Mouse (Mus musculus) neural tube, embryonic 13.5 days (tissue): Measurements from ENCODE around the gene Shroom3. TPM values are rescaled to one million over a fixed set of nuclear protein-coding genes. Genes with fewer than 3 reads are reported as not detected.

Experiments used
- ATAC-seq: fragments of 200-750 bp; cut with Nextera tagmentation; 2 replicates; pipeline ENCODE4 v1.8.0; 2017; ENCODE audit warnings: low read depth, mild to moderate bottlenecking, moderate TSS enrichment, moderate library complexity
- H3K27ac ChIP-seq: fragments of 300-500 bp; sonication (generic); replicated peaks from 2 replicates; pipeline ENCODE4 v1.5.1; 2015; ENCODE audit warnings: moderate library complexity, mild to moderate bottlenecking, inconsistent platforms
- H3K27me3 ChIP-seq: fragments of 300-500 bp; sonication (generic); 2 replicates; pipeline ENCODE4 v1.6.1; 2015; ENCODE audit warnings: mild to moderate bottlenecking, inconsistent platforms
- H3K36me3 ChIP-seq: fragments of 300-500 bp; sonication (generic); 2 replicates; pipeline ENCODE4 v1.6.1; 2015; ENCODE audit warnings: mild to moderate bottlenecking, inconsistent platforms
- H3K4me1 ChIP-seq: fragments of 300-500 bp; sonication (generic); replicated peaks from 2 replicates; pipeline ENCODE4 v1.6.1; 2015; ENCODE audit warnings: inconsistent platforms
- H3K4me2 ChIP-seq: fragments of 300-500 bp; sonication (generic); 2 replicates; pipeline ENCODE4 v1.6.1; 2015; ENCODE audit warnings: inconsistent platforms, mild to moderate bottlenecking, moderate library complexity
- H3K4me3 ChIP-seq: fragments of 300-500 bp; sonication (generic); 2 replicates; pipeline ENCODE4 v1.5.1; 2015; ENCODE audit warnings: mild to moderate bottlenecking, inconsistent platforms
- H3K9ac ChIP-seq: fragments of 300-500 bp; sonication (generic); 2 replicates; pipeline ENCODE4 v1.6.1; 2015; ENCODE audit warnings: moderate library complexity, mild to moderate bottlenecking, inconsistent platforms
- H3K9me3 ChIP-seq: fragments of 300-500 bp; sonication (generic); 2 replicates; pipeline ENCODE4 v1.6.1; 2016; ENCODE audit warnings: inconsistent platforms
- WGBS: fragments of 180-500 bp; shearing (Covaris S2); methylation state at CpG from one replicate; pipeline ENCODE4 v1.1.7; 2015; 5-methylcytosine and 5-hydroxymethylcytosine counted together
- polyA plus RNA-seq: library from polyadenylated mRNA; unstranded; fragments of >200 nt; fragmentation: Nextera tagmentation; extraction: Ambion mirVana; gene quantifications from 2 replicates; pipeline ENCODE4 v1.2.1, GENCODE M21; 2015

The Shroom3 gene
- polyA plus RNA-seq, 1 experiment from 2014 or later: 1.7 TPM

- Histone ChIP-seq H3K9me3 (no peaks in the 10 kb centered on the region), H3K4me1 (peaks cover 17% of the 10 kb centered on the region; the same call in 1 of the 2 replicates), H3K4me2 (no peak overlapping the region), H3K27ac (no peak overlapping the region), H3K36me3 (no peaks in the 10 kb centered on the region), H3K4me3 (no peak overlapping the region), H3K9ac (no peak overlapping the region), H3K27me3 (no peaks in the 10 kb centered on the region)
- WGBS: 82% methylated on average over 7 of the region's 7 CpGs
- no peak for ATAC-seq
Observed at GRCm38 (mm10) chr5:92933599-92934217, 250.5 kb downstream of the Shroom3 start.

GRCm38 (mm10) chr5:92934269-92934939 is 251.2 kb downstream of the Shroom3 start:
- no peaks in the 10 kb centered on the region for H3K27me3 ChIP-seq
- no peak overlapping the region for H3K9ac ChIP-seq
- ATAC-seq: no peak
- no peak overlapping the region for H3K4me3 ChIP-seq
- H3K4me1 ChIP-seq: peaks cover 17% of the 10 kb centered on the region; the same call in 1 of the 2 replicates
- H3K27ac ChIP-seq: no peak overlapping the region
- no peaks in the 10 kb centered on the region for H3K9me3 ChIP-seq
- H3K36me3 ChIP-seq: no peaks in the 10 kb centered on the region
- WGBS: 85% methylated on average over 7 of the region's 7 CpGs
- H3K4me2 ChIP-seq: no peak overlapping the region

GRCm38 (mm10) chr5:92935883-92936282 is 252.6 kb downstream of the Shroom3 start:
- Histone ChIP-seq H3K9ac (no peak overlapping the region), H3K9me3 (peaks cover 3% of the 10 kb centered on the region; the same call in 1 of the 2 replicates), H3K27ac (no peak overlapping the region), H3K36me3 (peaks cover 12% of the 10 kb centered on the region), H3K4me1 (peaks cover 17% of the 10 kb centered on the region; the same call in 1 of the 2 replicates), H3K4me2 (no peak overlapping the region), H3K4me3 (no peak overlapping the region), H3K27me3 (no peaks in the 10 kb centered on the region)
- 81% methylated on average over 8 of the region's 8 CpGs for WGBS
- no peak for ATAC-seq

GRCm38 (mm10) chr5:92937701-92938100 is 254.5 kb downstream of the Shroom3 start:
- 86% methylated on average over 4 of the region's 4 CpGs for WGBS
- no peak for ATAC-seq
- no peaks in the 10 kb centered on the region for H3K4me1 ChIP-seq
- peaks cover 30% of the 10 kb centered on the region for H3K36me3 ChIP-seq
- no peak overlapping the region for H3K4me3 ChIP-seq
- no peak overlapping the region for H3K4me2 ChIP-seq
- no peaks in the 10 kb centered on the region for H3K27me3 ChIP-seq
- no peak overlapping the region for H3K27ac ChIP-seq
- H3K9me3 ChIP-seq: peaks cover 21% of the 10 kb centered on the region
- H3K9ac ChIP-seq: no peak overlapping the region

GRCm38 (mm10) chr5:92939246-92939995 is 256.2 kb downstream of the Shroom3 start:
- Histone ChIP-seq H3K27me3 (no peaks in the 10 kb centered on the region), H3K9me3 (peaks cover 26% of the 10 kb centered on the region), H3K27ac (no peak overlapping the region), H3K9ac (no peak overlapping the region), H3K4me2 (no peak overlapping the region), H3K4me1 (no peaks in the 10 kb centered on the region), H3K4me3 (no peak overlapping the region), H3K36me3 (peaks cover 34% of the 10 kb centered on the region)
- 87% methylated on average over 15 of the region's 15 CpGs for WGBS
- ATAC-seq: no peak

GRCm38 (mm10) chr5:92942166-92942565 is 258.9 kb downstream of the Shroom3 start:
- Histone ChIP-seq H3K4me2 (no peak overlapping the region), H3K27me3 (no peaks in the 10 kb centered on the region), H3K4me3 (no peak overlapping the region), H3K4me1 (no peaks in the 10 kb centered on the region), H3K9ac (no peak overlapping the region), H3K36me3 (peaks cover 34% of the 10 kb centered on the region), H3K9me3 (peaks cover 26% of the 10 kb centered on the region), H3K27ac (no peak overlapping the region)
- 88% methylated on average over 57 of the region's 57 CpGs for WGBS
- no peak for ATAC-seq

GRCm38 (mm10) chr5:92942577-92942976 is 259.3 kb downstream of the Shroom3 start:
- Histone ChIP-seq H3K27me3 (no peaks in the 10 kb centered on the region), H3K27ac (no peak overlapping the region), H3K36me3 (peaks cover 34% of the 10 kb centered on the region), H3K4me3 (no peak overlapping the region), H3K4me2 (no peak overlapping the region), H3K9me3 (peaks cover 26% of the 10 kb centered on the region), H3K9ac (no peak overlapping the region), H3K4me1 (no peaks in the 10 kb centered on the region)
- no peak for ATAC-seq
- WGBS: 93% methylated on average over 47 of the region's 47 CpGs

GRCm38 (mm10) chr5:92944867-92945266 is 261.6 kb downstream of the Shroom3 start:
- Histone ChIP-seq H3K4me2 (no peak overlapping the region), H3K27me3 (no peaks in the 10 kb centered on the region), H3K9ac (no peak overlapping the region), H3K36me3 (peaks cover 33% of the 10 kb centered on the region), H3K4me1 (0 out of 2 replicates have a peak, but pooled peaks cover 5% of the 10 kb centered on the region), H3K4me3 (no peak overlapping the region), H3K27ac (no peak overlapping the region), H3K9me3 (peaks cover 26% of the 10 kb centered on the region)
- 86% methylated on average over 5 of the region's 5 CpGs for WGBS
- ATAC-seq: no peak

- no peaks in the 10 kb centered on the region for H3K9me3 ChIP-seq
- no peaks in the 10 kb centered on the region for H3K27me3 ChIP-seq
- H3K27ac ChIP-seq: no peak overlapping the region
- WGBS: 79% methylated on average over 14 of the region's 14 CpGs
- no peak overlapping the region for H3K4me2 ChIP-seq
- H3K9ac ChIP-seq: no peak overlapping the region
- no peak for ATAC-seq
- H3K36me3 ChIP-seq: peaks cover 31% of the 10 kb centered on the region
- peaks cover 9% of the 10 kb centered on the region for H3K4me1 ChIP-seq
- H3K4me3 ChIP-seq: no peak overlapping the region
Observed at GRCm38 (mm10) chr5:92948972-92949745, 265.9 kb downstream of the Shroom3 start.

GRCm38 (mm10) chr5:92950583-92950982 is 267.3 kb downstream of the Shroom3 start:
- H3K9ac ChIP-seq: no peak overlapping the region
- peaks cover 11% of the 10 kb centered on the region for H3K4me1 ChIP-seq
- H3K27me3 ChIP-seq: no peaks in the 10 kb centered on the region
- 84% methylated on average over 14 of the region's 14 CpGs for WGBS
- no peak overlapping the region for H3K4me2 ChIP-seq
- ATAC-seq: no peak
- H3K9me3 ChIP-seq: no peaks in the 10 kb centered on the region
- no peak overlapping the region for H3K27ac ChIP-seq
- H3K4me3 ChIP-seq: no peak overlapping the region
- peaks cover 33% of the 10 kb centered on the region for H3K36me3 ChIP-seq

- 93% methylated on average over 14 of the region's 14 CpGs for WGBS
- Histone ChIP-seq H3K4me2 (no peak overlapping the region), H3K36me3 (peaks cover 33% of the 10 kb centered on the region), H3K9ac (no peak overlapping the region), H3K4me3 (no peak overlapping the region), H3K4me1 (peaks cover 11% of the 10 kb centered on the region), H3K27me3 (no peaks in the 10 kb centered on the region), H3K9me3 (no peaks in the 10 kb centered on the region), H3K27ac (no peak overlapping the region)
- ATAC-seq: no peak
Observed at GRCm38 (mm10) chr5:92951079-92951478, 267.8 kb downstream of the Shroom3 start.
